Mouse (Mus musculus) kidney, adult 18-20 months (tissue): Measurements from ENCODE around the gene Saxo1.

Experiments used
- DNase-seq: peaks from one replicate; pipeline ENCODE4 v3.0.0; 2021

The Saxo1 gene

GRCm38 (mm10) chr4:86558228-86558627, at the start of gene Saxo1:
Saxo1 (minus strand) TSS chr4:86558328.
- DNase-seq = no peak

- DNase-seq = no peak
Observed at GRCm38 (mm10) chr4:86591304-86591703, 33.2 kb upstream of the Saxo1 start.

- DNase-seq = no peak
Observed at GRCm38 (mm10) chr4:86588236-86588635, 30.1 kb upstream of the Saxo1 start.

GRCm38 (mm10) chr4:86580591-86580990, 22.5 kb upstream of the Saxo1 start:
- no peak for DNase-seq

GRCm38 (mm10) chr4:86580056-86580455, 21.9 kb upstream of the Saxo1 start:
- DNase-seq = no peak

- no peak for DNase-seq
Observed at GRCm38 (mm10) chr4:86576630-86577225, 18.6 kb upstream of the Saxo1 start.

- DNase-seq = peak; percentile 21
Observed at GRCm38 (mm10) chr4:86576120-86576541, 18.0 kb upstream of the Saxo1 start.

- DNase-seq = peak; percentile 97
Observed at GRCm38 (mm10) chr4:86575283-86575983, 17.3 kb upstream of the Saxo1 start, which contains the start of gene Rraga. Rraga (plus strand) TSS chr4:86575668.

- DNase-seq = no peak
Observed at GRCm38 (mm10) chr4:86574939-86575282, 16.8 kb upstream of the Saxo1 start.

GRCm38 (mm10) chr4:86561061-86561460, 2.9 kb upstream of the Saxo1 start:
- DNase-seq = no peak

- DNase-seq = no peak
Observed at GRCm38 (mm10) chr4:86559006-86559405, 878 bp upstream of the Saxo1 start.

GRCm38 (mm10) chr4:86557371-86557770, 757 bp downstream of the Saxo1 start:
- DNase-seq = no peak

GRCm38 (mm10) chr4:86555035-86555707, 3.0 kb downstream of the Saxo1 start:
- DNase-seq = no peak

- DNase-seq = no peak
Observed at GRCm38 (mm10) chr4:86548332-86548731, 9.8 kb downstream of the Saxo1 start.

- peak; percentile 5 for DNase-seq
Observed at GRCm38 (mm10) chr4:86545615-86546014, 12.5 kb downstream of the Saxo1 start.

GRCm38 (mm10) chr4:86543999-86544398, 14.1 kb downstream of the Saxo1 start:
- DNase-seq = no peak

- no peak for DNase-seq
Observed at GRCm38 (mm10) chr4:86541573-86541972, 16.6 kb downstream of the Saxo1 start.

- DNase-seq = no peak
Observed at GRCm38 (mm10) chr4:86538936-86539335, 19.2 kb downstream of the Saxo1 start.

GRCm38 (mm10) chr4:86537972-86538371, 20.2 kb downstream of the Saxo1 start:
- DNase-seq = peak; percentile 18

- DNase-seq = no peak
Observed at GRCm38 (mm10) chr4:86534091-86534481, 24.0 kb downstream of the Saxo1 start.

- no peak for DNase-seq
Observed at GRCm38 (mm10) chr4:86533406-86534090, 24.6 kb downstream of the Saxo1 start.

- no peak for DNase-seq
Observed at GRCm38 (mm10) chr4:86529161-86529560, 29.0 kb downstream of the Saxo1 start.
